Mouse (Mus musculus): ENCODE measurements around the gene Cym.

Cym gene

DNA sequence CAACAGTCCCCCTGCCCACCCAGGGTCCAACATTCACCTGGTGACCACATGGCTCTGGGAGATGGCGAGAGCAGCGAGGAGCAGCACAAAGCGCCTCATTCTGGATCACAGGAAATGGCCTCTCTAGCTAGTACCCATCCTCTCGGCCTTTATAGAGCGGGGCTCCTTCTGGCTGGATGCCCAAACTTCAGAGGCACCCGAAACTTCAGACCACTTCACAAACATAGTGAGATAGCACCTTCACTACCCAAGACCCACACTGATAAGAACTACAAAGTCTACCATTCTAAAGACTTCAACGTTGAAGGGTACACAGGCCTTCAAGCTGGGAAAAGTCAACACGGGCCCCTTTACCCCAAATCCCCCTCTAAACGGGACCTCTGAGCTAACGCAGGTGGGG lies at the start of gene Cym:
Gene Cym (minus strand): TSS at position 125 of the 400 bp plus-strand sequence.
- DNase-seq (ENCODE audit: low spot score), result no peak

DNA sequence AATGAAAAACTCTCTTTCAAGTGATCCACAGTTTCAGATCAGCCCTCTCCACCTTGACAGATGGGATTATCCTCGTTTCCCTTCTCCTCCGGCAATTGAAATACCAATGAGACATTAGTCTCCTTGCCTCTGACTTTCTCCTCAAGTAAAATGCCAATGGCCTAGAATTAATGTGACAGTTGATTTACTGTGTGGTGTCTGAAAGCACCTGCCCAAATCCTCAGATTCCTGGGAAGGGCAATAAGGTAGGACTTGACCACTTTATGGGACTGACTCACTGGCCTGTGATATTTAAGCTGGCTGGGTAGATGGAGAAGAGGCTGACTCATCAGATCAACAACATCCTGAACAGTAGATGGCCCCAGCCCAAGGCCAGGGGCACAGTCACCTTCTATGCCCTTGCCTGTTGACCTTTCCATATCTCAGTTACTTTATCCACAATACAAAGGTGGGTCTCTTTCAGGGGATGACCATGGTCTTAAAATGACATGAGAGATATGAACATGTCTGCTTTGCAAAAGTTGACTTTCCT lies 45.3 kb upstream of the Cym start:
- no peak for DNase-seq (ENCODE audit: low spot score)

DNA sequence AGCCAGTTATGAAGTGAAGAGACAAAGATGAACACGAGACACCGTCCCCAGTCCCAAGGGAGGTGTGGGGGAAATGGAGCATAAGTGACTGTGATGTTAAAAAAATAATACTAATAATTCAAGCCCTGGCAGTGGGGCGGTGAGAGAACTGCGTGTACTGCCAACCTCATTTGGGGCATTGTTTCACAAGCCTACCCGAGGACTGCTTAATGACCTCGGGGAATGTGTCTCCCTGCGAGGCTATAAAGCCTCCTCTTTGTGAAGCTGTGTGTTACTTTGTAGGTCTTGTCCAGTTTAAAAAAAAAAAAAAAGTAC lies 40.3 kb upstream of the Cym start:
- peak; percentile 9 for DNase-seq (ENCODE audit: low spot score)

GRCm38 (mm10) chr3:107260956-107261850 lies 39.7 kb upstream of the Cym start:
- no peak for DNase-seq (ENCODE audit: low spot score)

DNA sequence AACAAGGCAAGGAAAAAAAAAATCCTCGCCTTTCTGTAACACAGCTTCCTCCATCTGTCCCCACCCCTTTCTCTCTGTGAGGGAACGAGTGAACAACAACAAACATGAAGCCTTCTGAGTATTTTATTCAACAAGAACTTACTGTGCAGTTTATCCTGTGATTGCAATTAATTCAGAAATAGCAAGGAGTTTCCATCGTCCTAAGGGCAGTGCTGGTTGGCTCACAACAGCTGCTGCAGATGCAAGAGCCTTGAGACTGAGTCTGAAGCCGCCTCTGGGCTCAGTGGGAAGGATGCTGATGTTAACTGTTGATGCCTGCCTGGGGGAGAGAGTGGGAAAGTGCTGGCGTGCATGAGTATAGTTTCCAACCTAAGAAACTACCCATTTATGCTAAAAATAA lies 36.4 kb upstream of the Cym start:
- no peak for DNase-seq (ENCODE audit: low spot score)

- DNase-seq (ENCODE audit: low spot score), result no peak
These were observed 35.2 kb upstream of the Cym start for GRCm38 (mm10) chr3:107256724-107257123.

DNA sequence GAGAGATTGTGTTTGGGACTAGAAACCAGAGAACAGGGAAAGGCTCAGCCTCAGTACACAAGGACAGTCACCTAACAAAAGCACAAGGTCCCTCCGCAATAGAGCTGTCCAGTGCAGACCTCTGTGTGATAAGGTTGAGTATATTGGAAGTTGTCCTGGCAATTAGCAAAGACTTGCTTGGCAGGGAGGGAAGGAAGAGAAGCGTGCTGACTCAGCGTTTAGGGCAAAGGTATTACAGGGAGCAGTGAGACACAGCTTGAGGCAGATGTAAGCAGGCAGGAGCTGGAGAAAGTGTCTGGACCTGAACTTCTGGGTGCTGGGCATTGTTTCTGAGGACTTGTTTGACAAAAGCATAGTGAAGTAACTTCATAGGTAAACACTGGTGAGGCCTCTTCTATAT lies 34.5 kb upstream of the Cym start:
- DNase-seq (ENCODE audit: low spot score), result no peak

DNA sequence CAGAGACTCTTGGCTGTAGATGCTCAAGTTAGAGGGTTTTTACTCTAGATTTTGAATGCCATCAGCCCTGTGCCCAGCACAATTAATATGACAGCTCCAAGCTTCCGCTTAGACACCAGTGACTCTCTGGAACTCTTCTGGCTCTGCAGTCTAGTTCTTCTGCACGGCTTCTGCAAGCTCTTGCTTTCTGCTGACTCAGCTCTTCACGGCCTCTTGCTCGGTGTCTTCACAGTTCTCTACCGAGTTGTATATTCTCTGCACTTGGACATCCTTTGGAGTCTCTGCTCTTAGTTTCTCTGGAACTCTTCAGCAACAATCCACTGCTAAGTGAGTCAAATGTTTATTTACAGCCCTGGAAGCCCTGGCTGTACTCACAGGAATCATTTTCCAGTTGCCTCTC lies 32.4 kb upstream of the Cym start:
- no peak for DNase-seq (ENCODE audit: low spot score)

DNA sequence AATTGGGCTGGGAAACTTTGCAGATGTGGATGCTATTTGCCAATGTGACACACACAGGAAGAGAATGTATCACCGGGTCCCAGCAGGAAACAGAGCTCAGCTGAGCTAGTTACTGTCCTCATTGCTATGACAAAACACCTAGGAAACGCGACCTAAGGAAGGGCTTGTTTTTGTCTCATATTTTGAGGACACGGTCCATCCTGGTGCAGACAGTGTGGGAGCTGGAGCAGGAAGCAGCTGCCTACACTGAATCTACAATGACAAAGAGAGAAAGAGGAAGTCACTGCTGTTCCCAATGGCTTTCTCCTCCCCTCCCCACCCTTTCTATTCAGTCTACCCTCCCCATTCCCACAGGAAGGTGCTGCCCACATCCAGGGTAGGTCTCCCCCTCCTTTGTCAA lies 30.5 kb upstream of the Cym start:
- DNase-seq (ENCODE audit: low spot score), result no peak

DNA sequence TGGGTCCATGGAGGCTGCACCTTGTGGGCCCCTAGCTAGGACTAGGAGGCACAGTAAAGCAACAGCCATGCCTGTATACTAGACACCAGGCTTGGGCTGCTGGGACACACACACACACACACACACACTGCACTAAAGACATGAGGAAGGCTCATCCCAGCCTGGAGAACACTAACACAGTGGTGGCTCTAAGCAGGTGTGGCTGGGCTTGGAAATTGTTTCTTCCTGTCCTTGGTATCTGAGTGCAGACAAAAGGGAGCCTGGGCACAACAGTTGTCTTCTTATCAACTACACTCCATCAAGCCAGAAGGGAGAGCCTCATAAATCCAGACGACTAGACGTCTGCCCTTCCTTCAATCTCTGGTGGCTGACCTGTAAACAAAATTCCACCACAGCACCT lies 28.8 kb upstream of the Cym start:
- no peak for DNase-seq (ENCODE audit: low spot score)

GRCm38 (mm10) chr3:107249042-107249441 lies 27.5 kb upstream of the Cym start:
- DNase-seq (ENCODE audit: low spot score), result no peak

DNA sequence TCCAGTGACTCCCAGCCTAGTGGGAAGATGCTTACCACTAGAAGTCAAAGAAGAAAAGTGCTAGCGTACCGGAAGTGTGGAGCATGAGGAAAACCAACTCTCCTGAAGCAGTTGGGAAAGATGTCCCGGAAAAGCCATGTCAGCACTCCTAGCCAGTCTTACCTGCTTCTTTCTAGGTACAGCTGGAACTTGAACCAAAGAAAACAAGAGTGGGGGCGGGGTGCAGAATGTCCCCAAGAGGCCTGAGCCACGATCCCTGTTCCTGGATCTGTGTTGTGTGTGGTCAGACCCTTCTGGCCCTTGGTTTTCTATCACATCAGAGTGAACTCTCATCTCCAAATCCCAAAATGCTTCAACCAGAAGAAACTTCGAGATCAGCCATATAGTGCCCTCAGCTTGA lies 25.3 kb upstream of the Cym start:
- no peak for DNase-seq (ENCODE audit: low spot score)

- no peak for DNase-seq (ENCODE audit: low spot score)
These were observed 20.0 kb upstream of the Cym start for GRCm38 (mm10) chr3:107241389-107242094.

DNA sequence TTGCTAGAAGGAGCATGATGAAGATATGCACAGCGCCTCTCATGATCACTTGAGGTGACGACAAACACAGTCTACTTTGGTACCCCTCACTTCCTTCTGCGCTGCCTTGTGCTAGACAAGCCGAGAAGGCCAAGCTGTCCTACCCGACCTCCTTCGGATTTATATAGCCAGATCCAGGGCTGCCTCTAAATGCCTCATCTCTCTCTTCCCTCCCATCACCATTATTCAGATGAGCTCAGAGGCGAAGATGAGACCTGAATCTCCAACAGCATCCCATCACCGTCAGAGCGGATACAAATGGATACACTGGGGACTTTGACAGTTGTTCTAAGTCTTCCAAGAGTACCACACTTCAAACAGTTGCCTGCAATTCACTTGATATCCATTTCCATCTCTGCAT lies 18.1 kb upstream of the Cym start, which contains the start of gene Prok1:
Gene Prok1 (minus strand): TSS at position 101 of the 400 bp plus-strand sequence.
- no peak for DNase-seq (ENCODE audit: low spot score)

DNA sequence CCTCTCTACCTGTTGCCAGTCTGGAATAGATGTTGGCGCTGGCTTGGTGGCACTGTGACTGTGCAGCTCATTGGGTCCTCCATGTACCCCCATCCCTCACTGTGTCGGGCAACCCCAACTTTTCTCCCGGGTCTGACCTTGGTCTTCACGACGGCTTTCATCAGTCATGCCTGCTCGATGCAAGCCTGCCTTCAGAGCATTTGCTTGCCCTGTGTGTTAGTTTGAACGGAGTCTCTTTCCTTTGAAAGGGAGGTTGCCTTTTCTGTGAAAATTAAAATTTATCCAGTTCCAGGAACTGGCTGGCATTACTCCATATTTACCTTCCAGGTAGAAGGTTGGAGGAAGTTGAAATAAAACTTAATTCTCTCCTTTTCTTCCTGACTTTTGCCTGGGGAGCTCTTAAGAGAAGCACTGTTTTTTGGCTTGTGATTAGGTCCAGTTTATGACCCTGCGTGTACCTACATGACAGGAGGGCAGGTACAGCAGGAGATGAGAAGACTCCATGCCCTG lies 17.0 kb upstream of the Cym start:
- no peak for DNase-seq (ENCODE audit: low spot score)

DNA sequence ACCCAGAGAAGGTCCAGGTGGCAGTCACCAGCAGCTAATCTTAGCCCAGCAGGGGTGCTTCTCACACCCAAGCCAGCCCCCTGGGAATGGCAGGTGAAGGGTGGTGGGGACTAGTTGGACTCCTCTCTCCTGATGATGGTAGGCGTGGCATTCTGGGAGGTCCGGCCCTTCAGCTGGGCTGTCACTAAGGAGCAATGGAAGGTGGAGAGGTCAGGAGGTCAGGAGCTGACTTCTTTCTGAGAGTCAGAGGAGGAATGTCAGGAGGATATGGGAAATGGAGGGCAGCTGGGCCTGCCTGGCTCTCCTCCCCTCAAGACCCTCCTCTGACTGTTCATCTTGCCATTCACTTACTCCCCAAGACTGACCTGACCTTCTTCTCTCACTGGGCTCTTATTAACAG lies 16.5 kb upstream of the Cym start:
- no peak for DNase-seq (ENCODE audit: low spot score)

DNA sequence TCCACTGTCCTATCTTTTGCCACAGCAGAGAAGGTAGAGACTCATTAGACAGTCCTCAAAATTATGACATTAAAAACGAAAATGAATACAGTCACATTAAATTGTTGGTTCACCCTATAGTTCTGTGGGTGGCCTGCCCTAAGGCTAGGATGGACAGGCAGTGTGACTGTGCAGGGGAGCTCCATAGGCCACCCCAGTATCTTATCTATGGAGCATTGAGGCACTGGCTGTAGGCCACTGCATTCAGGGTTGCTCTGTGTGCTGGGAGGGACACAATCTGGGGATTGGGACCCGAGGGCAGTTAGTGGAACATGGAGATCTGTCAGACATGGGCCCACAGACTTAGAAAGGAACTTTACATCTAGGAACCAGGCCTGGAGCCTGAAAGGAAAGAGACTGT lies 12.4 kb upstream of the Cym start:
- DNase-seq (ENCODE audit: low spot score), result no peak

DNA sequence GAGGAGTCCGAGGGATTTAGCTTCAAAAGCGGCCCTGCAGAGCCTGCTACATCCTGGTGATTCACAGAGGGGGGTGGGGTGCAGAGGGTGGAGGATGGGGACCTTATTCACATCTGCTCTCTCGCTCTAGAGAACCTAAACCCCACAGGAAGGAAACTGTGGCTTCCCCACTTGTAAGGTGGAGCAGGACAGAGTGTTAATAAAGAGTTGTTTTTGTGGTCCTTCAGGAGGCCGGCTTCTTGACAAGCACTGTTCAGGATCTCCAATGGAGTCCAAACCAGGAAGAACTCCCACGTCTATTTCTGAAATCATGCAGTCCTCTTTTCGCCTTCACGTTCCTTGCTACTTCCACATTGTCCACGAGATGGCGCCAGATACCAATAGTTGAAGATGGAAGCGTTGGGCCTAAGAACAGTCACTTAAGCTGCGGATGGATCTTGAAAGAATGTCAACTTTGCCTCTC lies 11.8 kb upstream of the Cym start:
- DNase-seq (ENCODE audit: low spot score), result peak; percentile 69

- no peak for DNase-seq (ENCODE audit: low spot score)
These were observed 9.7 kb upstream of the Cym start for GRCm38 (mm10) chr3:107231202-107231601.

DNA sequence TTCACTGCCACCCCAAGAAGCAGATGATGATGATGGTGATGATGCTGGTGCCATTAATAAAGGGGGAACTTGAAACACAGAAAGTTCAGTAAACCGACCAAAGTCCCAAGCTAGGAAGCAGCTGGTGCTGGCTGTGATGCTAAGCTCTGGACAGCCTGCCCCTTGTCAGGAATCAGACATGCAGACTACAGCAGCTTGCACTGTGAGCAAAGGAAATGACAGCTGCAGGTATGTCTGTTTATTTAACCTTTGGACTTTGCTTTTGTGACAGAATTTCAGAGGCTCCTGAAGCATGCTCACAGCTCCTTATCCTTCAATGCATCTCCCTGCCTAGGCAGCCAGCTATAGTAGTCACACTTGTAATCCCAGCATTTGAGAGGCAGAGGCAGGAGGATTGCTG lies 9.0 kb upstream of the Cym start, which contains the start of gene A630076J17Rik:
Gene A630076J17Rik (plus strand): TSS at position 88 of the 400 bp plus-strand sequence.
- DNase-seq (ENCODE audit: low spot score), result no peak

- no peak for DNase-seq (ENCODE audit: low spot score)
These were observed 8.3 kb upstream of the Cym start for GRCm38 (mm10) chr3:107229822-107230221.

DNA sequence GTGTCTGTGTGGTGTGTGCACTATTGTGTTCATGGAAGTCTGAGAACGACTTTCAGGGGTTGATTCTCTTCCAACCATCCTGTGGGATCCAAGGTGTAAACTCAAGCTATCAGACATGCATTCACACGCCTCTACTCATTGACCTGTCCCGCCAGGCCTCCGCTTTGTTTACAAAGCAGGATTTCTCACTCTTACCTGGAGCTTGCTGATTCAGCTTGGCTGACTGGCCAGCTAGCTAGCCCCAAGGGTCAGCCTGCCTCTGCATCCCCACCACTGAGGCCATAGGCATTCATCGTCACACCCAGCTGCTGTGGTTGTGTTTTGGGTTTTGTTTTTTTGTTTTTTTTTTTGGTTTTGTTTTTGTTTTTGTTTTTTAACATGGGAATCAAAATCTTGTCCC lies 7.7 kb upstream of the Cym start:
- no peak for DNase-seq (ENCODE audit: low spot score)

DNA sequence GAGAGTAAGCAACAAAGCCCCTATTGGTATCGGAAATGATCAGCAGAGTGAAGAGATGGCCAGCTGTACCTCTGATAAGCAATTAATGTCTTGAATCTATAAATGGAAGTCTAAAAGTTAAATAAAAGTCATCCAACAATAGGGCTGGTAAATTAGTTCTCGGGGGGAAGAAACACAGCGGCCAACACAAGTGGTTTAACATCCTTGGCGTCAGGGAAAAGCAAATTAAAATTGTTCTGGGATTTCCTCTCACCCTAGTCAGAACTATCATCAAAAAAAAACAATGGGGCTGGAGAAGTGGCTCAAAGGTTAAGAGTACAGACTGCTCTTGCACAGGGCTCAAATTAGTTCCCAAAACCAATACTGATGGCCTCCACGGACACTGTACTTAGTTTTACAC lies 4.3 kb upstream of the Cym start:
- DNase-seq (ENCODE audit: low spot score), result no peak

Measured in ovary, postnatal 10 days (tissue).